Mouse (Mus musculus): ENCODE measurements around the gene Amh.

- TF ChIP-seq CTCF (IDR thresholded peaks at IDR 0.05; ENCODE audit: low read depth, low read length) = no peak
- no peak for TF ChIP-seq POLR2AphosphoS5 (IDR thresholded peaks at IDR 0.05; ENCODE audit: insufficient replicate concordance, low read depth, low read length)
Observed at GRCm38 (mm10) chr10:80824827-80825226, 19.8 kb downstream of the Amh start.
